Mouse (Mus musculus) cerebellum, postnatal 4 days (tissue): ENCODE results near the gene Slc38a4.

Source experiments
- DNase-seq, 2 experiments: peaks; one replicate each; pipeline ENCODE4 v3.0.0; 2022; ENCODE audit warnings: low spot score in 2 of 2, mixed read lengths in 1 of 2

Gene Slc38a4

DNA sequence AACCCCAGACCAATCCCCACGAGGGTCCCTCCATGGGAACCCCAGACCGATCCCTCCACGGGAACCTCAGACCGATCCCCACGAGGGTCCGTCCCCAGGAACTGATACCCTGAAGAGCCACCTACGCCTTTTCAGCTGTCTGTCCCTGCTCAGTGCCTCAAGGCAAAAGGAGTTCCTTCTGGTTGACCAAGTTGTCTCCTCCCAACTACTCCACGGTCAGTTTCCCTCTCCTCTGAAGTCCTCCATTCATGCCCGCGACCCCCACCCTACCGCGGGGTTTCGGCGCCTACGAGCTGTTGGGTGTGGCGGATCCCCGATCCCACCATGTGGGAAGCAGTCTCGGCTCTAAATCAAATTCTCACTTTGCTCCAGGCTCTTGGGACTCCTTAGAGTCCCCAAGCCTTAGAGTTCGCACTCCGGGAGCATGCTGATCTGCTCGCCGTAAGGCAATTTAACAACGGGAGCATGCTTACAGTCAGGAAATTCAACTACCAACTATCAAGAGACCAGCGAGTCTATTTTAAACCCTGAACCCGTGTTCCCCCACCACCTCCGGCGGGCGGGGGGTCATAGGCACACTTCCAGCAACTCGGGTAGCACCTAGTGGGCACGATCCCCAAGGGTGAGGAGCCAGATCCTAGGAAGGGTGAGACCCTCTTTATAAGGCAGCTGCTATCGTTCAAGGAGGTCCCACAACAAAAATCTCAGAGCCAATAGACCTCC is 828 bp downstream of the Slc38a4 start:
- DNase-seq: no peak

DNA sequence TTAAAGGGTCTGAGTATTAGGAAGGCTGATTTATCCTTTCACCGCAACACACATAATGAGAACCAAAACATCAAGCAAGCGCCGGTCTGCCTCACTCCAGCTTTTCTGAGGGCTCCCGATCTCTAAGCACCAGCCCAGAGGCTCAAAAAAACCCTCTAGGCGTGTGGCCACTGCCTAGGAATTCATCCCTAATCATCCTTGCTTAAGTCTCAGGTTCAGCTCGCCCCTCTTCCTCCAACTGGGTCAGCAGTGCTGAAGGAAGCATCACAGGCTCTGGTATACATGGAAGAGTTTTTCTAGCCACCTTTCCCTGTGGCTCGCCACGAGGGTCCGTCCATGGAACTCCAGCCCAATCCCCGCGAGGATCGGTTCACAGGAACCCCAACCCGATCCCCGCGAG is 1.6 kb downstream of the Slc38a4 start:
- no peak for DNase-seq

DNA sequence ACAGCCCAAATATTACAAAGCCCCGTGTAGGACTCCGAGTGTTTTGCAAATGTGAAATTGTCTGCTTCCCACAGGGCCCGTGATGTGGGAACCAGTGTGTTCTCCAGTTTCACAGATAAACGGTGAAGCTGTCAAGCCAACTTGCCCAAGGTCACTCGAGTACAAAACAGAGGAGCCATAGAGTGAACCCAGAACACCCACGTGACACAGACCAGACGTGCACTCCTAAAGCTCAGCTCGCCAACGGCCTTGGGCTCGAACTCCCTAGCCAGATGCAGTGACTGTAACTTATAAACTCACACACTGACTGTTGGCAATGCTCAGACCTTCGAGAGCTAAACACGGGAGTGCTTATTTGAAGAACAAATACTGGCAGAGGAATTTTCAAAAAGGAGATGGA is 5.3 kb downstream of the Slc38a4 start:
- no peak for DNase-seq

DNA sequence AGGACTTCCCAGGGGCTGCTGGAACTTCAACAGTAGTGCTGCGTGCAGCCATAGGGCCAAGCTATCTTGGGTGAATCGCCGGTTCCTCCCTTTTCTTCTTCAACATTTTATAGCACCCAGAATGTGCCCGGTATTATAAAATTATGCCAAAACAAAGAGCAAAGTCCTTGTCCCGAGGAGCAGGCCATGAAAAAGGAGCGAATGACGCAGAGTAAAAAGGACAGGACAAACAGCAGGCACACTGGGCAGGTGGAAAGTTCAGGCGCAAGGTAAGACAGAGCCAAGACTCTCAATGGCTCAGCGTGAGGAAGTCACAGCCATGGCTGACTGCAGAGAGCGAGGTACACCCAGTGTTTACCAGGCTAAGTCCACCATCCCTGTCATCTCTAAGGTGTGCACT is 5.7 kb downstream of the Slc38a4 start:
- DNase-seq: no peak

DNA sequence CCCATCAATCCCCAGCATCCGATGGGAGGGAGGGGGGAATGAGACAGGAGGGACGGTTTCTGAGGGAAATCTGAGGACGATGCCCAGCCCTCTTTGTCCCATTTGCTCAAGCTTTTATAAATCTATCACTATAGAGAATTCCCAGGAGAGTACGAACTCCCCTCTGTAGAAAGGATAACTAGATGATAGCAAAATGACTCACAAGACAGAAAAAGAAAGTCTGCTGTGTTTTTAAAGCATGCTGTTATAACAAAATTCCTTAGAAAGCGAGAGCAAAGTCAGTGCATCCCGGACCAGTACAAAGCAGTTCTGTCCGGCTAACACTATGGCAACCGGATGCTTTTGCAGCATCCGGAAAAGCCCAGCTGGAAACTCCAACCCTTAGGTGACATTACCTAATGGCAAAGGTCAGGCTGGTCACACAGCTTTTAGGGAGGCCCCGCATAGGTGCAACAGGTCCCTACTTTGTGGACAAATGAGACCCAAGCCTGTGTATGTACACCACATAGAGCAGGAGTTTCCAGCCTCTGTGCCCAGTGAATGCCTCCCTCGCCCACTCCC is 6.4 kb downstream of the Slc38a4 start:
- DNase-seq: no peak

DNA sequence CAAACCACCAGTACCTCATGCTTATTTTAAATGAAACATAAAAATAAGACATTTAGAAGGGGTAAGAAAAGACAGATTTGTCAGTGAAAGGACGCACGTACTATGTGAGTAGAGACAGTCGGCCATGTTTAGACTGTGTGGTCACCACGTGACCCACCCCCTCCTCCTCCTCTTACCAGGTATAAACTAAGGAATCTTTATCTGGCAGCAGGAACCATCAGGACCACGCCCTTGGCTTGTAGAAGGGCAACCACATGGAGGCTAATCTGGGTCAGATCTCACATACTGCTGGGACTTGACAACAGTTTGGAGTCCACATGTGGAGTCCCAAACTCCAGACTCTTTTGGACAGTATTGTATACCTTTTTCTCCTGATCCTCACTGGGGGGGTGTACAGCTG is 7.5 kb downstream of the Slc38a4 start:
- no peak for DNase-seq

DNA sequence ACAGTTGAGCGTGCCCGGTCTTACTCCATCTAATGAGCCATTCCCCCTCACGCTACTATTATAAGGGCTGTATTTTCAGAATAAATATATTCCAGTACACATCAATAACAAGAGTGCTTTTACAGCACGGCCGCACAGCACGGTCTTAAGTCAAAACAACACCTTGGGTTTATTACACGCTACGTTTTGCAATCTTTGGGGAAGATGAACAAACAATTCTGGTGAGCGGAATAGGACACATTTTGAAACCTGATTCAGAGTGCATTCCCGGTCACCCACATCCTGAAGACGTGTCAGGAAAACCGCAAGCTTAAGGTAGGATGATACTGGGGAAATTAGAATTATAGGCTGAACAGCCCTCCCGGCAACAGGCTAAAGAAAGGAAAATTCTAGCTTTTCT is 11.8 kb downstream of the Slc38a4 start:
- DNase-seq: no peak

DNA sequence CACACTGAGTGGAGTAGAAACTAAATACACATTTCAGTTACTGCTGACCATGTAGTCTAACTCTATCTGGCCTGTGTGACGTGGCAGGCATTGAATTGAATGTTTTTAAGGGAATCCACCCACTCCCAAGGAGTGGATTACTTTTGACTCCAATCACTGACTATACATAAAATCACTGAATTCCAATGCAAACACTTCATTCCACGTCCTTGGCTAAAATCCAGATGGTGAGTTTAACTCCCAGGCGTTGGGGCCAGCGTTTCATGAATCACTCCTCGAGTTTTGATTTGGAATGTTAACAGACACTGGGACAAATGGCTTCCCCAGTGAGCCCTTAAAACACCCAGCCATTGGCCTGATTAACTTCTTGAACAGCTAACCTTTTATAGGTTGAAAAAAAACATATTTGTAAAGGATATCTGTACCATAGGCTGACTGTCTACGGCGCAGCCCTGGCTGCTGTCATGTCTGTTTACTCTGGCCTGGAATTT is 13.7 kb downstream of the Slc38a4 start:
- DNase-seq: no peak

DNA sequence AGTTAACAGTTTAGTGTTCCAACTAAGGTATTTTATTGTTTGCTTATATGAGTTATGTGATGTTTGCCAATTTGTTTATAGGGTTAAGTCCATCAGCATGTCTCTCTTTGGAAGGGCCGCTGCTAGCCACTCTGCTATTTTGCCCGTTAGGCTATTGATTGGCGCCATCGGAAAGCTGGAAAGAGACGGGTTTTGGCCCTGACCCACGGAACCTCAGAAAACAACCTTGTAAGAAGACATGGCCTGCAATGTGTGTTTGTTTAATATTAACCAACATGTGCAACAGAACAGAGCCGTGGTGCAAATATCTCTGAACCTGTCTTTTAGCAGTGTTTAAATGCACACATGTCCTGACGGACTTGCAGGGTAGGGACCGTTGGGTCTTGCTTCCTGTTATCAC is 14.6 kb downstream of the Slc38a4 start:
- DNase-seq: no peak

DNA sequence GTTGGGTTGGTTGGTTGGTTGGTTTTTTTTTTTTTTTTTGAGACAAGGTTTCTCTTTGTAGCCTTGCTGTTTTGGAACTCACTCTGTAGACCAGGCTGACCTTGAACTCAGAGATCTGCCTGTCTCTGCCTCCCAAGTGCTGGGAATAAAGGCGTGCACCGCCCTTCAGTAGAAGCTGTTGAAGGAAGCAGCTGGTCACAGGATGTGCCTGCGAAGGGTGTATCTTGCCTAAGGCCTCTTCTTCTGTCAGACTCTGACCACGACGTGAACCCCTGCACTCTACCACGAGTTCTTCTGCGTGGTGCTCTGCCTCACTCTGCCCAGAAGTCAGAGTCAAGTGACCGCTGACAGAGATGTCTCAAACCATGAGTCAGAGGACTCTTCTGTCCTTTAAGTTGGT is 18.0 kb downstream of the Slc38a4 start:
- no peak for DNase-seq

DNA sequence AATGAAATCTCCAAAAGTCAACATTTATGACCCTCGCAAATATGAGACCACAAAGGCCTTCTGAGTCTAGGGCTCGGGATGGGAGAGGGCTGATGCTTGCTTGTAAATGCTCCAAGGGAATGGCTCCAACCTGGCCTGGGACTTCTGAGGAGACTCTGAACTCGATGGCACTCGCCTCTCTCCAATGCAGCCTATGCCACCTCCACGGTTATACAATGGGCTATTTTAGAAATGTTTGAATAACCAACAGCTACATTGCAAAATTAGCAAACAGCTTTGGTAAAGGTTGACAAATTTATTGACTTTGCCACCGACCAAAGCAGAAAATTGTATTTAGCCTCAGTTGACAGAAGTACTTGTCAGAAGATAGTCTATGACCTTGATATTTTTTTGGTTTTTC is 19.9 kb downstream of the Slc38a4 start:
- DNase-seq: no peak

DNA sequence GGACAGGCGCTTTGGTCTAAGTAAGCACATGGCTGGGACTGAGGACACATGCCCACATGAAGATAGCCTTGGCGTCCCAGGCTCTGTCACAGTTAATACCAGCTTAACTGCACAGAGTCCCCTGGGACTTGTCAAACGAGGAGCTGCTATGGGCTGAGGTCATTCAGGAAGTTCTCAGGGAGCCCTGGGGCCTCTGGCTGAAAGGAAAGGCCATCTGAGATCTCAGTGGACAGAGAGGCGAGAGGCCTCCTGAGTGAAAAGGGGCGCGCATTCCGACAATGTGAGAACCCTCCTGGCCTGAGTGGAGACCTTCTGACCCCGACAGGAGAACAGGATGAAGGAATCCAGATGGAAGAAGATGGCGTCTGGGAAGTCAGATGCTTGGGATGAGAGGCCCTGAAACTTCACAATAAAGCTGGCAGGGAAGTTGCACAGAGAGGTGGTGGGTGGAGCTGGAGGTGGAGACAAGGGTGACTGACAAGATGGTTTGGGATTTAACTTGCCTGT is 22.2 kb downstream of the Slc38a4 start:
- no peak for DNase-seq

DNA sequence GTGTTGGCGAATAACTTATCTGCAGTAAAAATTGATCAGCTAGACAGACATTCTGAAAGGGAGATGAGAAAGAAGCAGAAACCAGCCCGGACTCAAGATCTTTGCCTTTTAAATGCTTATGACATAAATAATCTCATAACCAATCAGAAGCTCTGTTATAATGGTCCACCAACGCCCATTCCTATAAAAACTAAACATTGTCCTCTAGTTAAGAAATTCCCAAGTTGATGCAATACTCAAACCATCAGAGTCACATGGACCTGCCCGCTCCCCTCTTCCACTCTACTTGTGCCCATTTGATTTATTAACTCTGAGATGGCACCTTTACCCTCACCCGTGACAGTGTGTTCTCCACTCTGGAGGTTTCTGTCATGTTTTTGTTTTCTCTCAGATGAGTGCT is 23.9 kb downstream of the Slc38a4 start:
- no peak for DNase-seq

DNA sequence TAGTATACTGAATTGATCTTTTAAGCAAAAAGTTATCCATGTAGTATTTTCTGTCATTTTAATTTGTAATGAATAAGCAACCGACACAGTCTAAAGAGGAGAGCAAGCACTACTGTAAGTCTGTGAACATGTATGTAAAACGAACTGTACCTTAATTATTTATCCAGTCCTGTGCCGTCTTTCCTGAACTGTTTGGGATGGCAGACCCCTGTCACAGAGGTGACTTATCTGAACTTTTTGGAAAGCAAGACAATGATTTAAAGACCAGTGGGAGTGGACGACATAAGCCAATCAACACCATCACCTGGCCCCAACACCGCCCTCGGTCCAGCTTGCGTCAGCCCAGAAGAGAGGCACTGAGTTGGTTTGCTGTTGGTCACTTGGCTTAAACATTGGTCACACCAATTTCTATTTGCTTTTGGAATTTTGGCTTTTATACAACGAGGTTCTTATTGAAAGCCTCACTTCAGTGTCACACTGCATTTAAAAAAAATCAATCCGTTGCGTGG is 24.7 kb downstream of the Slc38a4 start:
- no peak for DNase-seq

DNA sequence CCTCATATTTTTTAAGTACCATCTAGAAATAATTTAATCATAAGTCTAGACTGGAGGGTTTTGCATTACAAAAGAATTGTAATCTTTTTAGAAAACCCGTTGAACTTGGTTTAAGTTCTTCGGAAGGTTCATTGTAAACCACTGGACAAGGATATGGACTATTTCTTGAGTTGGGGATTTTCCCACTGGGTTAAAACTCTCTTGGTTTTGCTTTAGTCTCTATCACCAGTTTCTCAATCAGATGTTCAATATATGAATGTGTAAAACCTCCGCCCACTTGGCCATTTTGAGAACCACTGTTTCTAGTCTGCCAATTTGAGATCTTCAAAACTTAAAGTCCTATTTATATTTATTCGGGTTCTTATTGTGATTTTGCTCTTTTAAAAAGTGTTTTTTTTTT is 25.6 kb downstream of the Slc38a4 start:
- DNase-seq: no peak

DNA sequence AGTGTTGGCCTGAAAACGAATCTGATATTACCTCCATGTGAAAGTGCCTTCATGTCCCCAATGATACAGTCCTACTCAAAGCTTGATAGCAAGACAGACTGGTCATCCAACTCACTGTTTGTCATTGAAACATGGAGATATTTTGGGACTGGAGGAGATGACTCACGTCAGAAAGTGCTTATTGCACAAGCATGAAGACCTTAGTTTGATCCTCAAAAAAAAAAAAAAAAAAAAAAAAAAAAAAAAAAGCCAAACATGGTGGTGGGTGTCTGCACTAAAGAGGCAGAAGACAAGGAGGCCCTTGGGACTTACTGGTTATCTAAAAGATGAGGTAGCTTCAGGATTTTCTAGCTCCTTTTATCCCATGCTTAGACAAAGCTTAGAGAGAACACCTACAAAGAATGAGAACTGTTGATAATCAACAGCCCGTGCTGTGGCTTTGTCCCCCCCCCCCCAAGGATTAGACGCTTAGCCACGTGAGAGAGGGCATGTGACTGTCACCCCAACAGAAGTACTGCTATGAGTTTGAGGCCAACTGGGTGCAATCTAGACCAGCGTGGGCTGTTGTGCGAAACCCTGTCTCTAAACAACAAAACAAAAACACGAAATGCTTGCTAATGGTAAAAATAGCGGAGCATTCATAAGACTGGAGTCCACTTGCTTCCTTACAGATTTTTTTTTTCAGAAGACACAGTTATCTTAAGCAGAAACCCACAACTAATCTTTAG is 26.5 kb downstream of the Slc38a4 start:
- DNase-seq: no peak

DNA sequence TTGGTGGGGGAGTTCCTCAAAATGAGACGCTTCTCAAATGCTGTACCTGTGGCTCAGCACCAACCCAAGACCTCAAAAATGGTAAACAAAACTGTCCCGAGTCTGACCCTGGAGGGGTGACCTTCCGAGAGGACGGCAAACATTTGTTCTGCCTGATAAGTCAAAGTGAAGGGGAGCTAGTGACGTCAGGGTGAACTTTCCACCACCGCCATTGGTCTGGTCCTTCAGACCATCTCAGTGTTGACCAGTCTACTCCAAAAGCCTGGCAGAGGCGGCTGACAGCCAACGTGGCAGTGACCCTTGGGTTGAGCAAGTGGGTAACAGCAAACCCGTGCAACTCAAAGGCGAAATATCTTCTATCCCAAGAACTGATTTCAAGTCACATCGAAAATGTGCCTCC is 27.1 kb downstream of the Slc38a4 start:
- DNase-seq: no peak

DNA sequence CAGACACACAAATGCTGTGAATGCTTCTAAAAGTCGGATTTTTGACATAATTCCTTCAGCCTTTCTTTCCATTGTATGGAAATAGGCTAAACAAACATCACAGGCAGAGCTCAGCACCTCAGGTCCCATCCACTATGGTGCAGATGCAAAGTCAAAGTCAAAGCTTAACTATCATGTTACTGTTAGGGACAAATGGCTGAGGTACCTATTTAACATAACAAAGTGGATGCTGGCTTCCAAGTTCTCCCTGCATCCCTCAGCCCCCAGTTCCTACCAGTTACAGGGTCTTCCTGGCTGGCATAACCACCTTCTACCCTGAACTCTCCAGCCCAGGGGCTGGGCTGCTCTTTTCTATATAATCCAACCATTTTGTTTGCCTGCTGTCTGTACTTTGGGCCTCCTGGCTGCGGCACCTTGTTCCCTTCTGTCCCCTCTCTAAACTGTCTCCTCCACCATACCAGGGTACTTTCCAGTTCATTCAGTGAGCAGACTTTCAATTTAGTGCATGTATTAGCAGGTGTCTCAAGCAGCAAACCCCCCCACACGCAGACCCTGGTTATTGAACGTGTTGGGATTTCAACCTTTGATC is 27.6 kb downstream of the Slc38a4 start:
- no peak for DNase-seq

DNA sequence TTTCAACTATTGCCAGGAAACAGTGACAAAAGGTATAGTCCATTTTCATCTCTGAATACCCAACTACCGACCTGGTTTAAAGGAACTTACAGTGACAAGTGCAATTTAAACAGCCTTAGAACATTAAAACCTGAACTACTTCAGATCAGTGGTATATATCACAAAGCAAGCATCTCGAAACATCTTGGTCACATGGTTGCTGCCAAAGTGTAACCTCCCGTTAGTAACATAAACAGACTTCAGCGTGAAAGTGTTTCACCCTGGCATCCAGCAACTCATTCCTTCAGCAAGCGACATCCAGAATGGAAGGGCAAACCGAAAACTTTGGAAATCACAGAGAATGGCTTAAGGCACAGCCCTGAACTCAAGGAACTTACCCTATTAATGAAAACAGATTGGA is 29.1 kb downstream of the Slc38a4 start:
- DNase-seq: no peak

DNA sequence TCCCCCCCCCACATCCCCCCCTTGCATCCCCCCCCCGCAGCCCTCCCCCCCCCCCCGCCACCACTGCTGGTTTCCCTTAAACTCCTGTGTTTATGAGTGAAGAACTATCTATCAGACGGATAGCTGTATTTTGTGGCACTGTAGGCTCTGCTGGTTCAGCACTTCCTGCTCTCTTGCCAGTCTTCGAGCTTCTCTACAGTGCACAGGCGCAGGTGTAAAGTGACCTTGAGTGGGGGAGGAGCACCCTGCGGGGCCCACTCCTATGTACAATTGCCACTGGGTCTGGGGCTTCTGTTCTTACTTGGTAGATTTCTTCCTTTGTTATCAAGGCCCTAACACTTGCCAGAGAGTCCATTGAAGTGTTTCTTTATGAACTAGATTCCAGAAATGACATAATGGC is 33.0 kb downstream of the Slc38a4 start:
- DNase-seq: no peak

DNA sequence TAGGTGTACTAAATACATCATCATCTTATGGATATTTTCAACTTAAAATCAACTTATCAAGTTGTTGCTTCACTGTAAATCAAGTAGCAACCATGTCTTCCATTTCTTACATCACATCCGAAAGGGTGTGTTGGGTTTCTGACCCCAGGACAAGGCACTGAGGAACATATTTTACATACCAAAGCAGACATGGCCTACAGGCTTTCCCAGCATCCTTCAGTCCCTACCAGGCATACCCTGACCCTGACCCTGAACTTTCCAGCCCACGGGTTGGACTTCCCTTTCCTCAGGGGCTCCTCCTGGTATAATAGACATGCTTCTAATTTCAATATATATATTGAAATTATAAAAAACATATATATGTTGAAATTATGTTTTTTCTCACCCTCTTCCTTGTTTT is 33.5 kb downstream of the Slc38a4 start:
- DNase-seq: no peak

DNA sequence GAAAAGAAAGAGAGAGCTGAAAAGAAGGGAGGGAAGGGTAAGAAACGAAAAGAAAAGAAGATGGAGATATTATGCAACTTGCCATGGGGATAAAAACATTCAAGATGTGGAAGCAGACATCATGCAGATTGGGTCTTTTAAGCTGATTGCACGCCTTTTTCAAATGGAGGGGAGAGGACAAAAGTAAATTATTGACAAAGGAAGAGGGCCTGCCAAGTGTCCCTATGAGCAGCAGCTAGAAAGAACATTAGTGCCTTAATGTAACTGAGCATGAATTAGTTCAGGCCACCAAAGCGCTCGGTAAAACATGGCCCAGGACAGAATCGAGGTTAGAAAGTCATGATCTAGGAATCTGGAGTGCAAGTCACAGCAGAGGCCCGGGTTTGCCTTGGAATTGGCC is 35.5 kb downstream of the Slc38a4 start:
- no peak for DNase-seq
